Mouse (Mus musculus): ENCODE measurements at regions not wholly inside any gene's neighbourhood (a gene's known extent, or its start where the extent isn't known, plus 50 kb on each side); places are given as distances from the start of the nearest gene placed in this dataset.

DNA sequence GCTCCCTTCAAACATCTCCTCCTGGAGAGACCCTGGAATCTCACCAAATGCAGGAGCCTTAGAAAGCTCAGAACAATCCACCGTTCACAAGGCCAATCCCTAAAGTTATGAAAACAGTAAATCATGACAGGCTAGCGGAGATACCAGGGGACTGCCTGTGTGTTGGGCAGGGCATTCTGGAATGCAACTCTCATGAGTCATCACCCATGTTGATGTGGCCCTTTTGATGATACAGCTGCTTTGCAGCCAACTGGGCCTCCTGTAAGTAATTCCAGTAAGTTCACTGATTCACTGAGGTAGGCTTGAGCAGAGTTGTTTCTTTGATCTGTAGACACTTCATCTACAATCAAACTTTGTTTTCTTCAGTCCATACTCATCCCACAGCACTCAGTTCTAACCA, 155.6 kb downstream of the Tent5c start:
- TF ChIP-seq POLR2A (IDR thresholded peaks at IDR 0.05; ENCODE audit: borderline replicate concordance, low read depth, low read length) (no peak), CTCF (IDR thresholded peaks at IDR 0.05; ENCODE audit: low read depth, low read length) (no peak)

Measured in bone marrow macrophage, adult 2 months (primary cell).